Mouse (Mus musculus): Measurements from ENCODE around the gene Tor1aip2. TPM values are rescaled to one million over a fixed set of nuclear protein-coding genes. Genes with fewer than 3 reads are reported as not detected.

The Tor1aip2 gene
- polyA plus RNA-seq, 1 experiment from 2014 or later = 111 TPM

DNA sequence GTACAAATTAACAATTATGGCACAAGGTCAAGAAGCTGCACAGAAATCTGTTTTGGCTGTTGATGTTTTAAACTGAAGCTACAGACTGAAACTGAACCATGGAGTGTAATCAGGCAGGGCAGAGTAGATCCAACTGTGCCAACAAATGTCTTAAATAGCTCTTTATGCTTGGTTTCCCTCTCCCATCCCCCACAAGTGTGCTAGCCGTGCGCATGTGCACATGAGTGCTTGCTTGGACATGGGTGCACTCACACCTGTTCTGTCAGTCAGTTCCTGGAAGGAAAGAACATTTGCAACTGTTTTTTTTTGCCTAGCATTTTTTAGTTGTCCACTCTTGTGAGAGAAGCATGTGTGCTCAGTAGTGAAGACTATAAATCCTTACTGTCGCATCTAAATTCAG is 11.5 kb downstream of the Tor1aip2 start:
- Histone ChIP-seq H3K27me3 (replicated peaks; ENCODE audit: low read depth, poor library complexity, severe bottlenecking) (no peaks in the 10 kb centered on the region), H3K4me3 (no peak overlapping the region), H3K27ac (replicated peaks) (no peak overlapping the region), H3K9me3 (no peaks in the 10 kb centered on the region), H3K4me1 (peaks cover 13% of the 10 kb centered on the region), H3K36me3 (replicated peaks) (peaks cover 91% of the 10 kb centered on the region)
- WGBS = 88% methylated on average over 3 of the region's 3 CpGs
- DNase-seq (ENCODE audit: low spot score) = no peak

DNA sequence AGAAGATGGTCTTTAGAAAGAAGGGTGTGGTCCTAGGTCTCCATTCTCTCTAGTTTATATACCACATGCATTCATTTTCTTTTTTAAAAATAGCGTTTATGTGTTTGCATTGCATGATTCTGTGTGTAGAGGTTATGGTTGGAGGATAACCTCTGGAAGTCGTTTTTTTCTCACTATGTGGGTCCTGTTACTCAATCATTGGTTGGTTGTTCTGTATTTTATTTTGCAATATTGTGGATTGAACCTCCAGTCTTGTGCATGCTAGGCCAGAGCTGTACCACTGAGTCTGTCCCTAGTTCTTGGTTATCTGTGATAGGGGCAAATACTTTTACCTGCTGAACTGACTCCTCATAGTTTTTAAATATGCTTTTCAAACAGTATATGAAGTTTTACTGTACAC is 23.0 kb downstream of the Tor1aip2 start:
- Histone ChIP-seq H3K4me1 (no peaks in the 10 kb centered on the region), H3K36me3 (replicated peaks) (peaks cover 82% of the 10 kb centered on the region), H3K27ac (replicated peaks) (no peak overlapping the region), H3K27me3 (replicated peaks; ENCODE audit: low read depth, poor library complexity, severe bottlenecking) (no peaks in the 10 kb centered on the region), H3K4me3 (no peak overlapping the region), H3K9me3 (no peaks in the 10 kb centered on the region)
- DNase-seq (ENCODE audit: low spot score) = no peak
- WGBS = 82% methylated on average over 2 of the region's 2 CpGs

DNA sequence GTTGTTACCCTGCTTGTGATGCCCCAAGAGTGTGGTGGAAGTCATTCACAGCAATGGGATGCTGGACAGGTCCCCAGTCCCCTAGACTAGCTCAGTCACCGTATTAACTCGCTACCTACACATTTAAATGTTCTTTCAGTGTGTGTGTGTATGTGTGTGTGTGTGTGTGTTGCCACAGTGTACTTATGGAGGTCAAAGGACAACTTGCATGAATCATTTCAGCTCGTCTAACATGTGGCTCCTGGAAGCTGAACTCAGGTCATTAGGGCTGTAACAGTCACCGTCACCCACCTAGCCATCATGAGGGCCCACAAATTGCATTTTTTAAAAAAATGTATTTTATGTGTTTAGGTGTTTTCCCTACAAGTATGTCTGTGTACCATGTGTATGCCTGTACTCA is 27.0 kb downstream of the Tor1aip2 start:
- 88% methylated on average over 4 of the region's 4 CpGs for WGBS
- Histone ChIP-seq H3K36me3 (replicated peaks) (peaks cover 85% of the 10 kb centered on the region), H3K9me3 (no peaks in the 10 kb centered on the region), H3K27ac (replicated peaks) (no peak overlapping the region), H3K27me3 (replicated peaks; ENCODE audit: low read depth, poor library complexity, severe bottlenecking) (no peaks in the 10 kb centered on the region), H3K4me3 (no peak overlapping the region), H3K4me1 (no peaks in the 10 kb centered on the region)
- no peak for DNase-seq (ENCODE audit: low spot score)

DNA sequence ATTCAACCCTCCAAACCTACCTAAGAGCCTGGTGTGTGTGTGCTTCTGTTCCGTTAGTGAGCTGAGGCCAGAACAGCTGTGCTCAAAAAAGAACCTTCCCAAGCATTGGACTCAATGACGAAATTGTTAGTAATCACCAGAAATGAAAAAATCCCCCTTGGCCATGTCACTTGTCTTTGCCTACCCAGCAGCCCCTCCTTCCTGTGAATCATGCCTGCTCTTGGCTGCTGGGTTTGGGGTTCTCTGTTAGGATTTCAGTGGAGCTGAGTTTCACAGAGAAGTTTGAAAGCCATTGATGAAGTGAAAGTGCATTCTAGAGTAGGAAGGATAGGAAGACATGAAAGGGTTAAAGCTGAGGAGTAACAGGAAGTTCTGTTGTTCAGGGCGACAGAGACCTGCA is 30.9 kb downstream of the Tor1aip2 start:
- WGBS = 64% methylated on average over 3 of the region's 3 CpGs
- H3K27me3 ChIP-seq (replicated peaks; ENCODE audit: low read depth, poor library complexity, severe bottlenecking) = no peaks in the 10 kb centered on the region
- H3K4me1 ChIP-seq = no peaks in the 10 kb centered on the region
- no peak overlapping the region for H3K27ac ChIP-seq (replicated peaks)
- no peak overlapping the region for H3K4me3 ChIP-seq
- H3K9me3 ChIP-seq = no peaks in the 10 kb centered on the region
- H3K36me3 ChIP-seq (replicated peaks) = peaks cover 67% of the 10 kb centered on the region
- DNase-seq (ENCODE audit: low spot score) = no peak

DNA sequence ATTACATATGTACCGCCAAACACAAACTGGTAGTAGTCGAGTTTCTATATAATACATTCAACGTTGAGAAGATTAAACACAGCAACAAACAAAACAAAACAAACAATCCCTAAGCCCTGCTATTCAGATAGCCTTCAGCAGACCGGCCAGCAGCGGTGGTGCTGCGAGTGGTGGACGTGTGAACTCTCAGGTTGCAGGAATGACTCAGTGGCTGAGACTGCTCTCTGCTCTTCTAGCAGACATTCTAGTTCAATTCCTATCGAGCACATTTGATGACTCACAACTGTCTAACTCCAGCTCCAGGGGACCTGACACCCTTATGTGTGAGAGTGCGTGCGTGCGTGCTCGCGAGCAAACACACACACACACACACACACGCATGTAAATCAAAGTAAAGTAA is 34.9 kb downstream of the Tor1aip2 start:
- peaks cover 22% of the 10 kb centered on the region for H3K4me1 ChIP-seq
- H3K27ac ChIP-seq (replicated peaks) = no peak overlapping the region
- no peak overlapping the region for H3K4me3 ChIP-seq
- WGBS = 92% methylated on average over 14 of the region's 14 CpGs
- H3K27me3 ChIP-seq (replicated peaks; ENCODE audit: low read depth, poor library complexity, severe bottlenecking) = no peaks in the 10 kb centered on the region
- peaks cover 29% of the 10 kb centered on the region for H3K36me3 ChIP-seq (replicated peaks)
- H3K9me3 ChIP-seq = no peaks in the 10 kb centered on the region
- no peak for DNase-seq (ENCODE audit: low spot score)

DNA sequence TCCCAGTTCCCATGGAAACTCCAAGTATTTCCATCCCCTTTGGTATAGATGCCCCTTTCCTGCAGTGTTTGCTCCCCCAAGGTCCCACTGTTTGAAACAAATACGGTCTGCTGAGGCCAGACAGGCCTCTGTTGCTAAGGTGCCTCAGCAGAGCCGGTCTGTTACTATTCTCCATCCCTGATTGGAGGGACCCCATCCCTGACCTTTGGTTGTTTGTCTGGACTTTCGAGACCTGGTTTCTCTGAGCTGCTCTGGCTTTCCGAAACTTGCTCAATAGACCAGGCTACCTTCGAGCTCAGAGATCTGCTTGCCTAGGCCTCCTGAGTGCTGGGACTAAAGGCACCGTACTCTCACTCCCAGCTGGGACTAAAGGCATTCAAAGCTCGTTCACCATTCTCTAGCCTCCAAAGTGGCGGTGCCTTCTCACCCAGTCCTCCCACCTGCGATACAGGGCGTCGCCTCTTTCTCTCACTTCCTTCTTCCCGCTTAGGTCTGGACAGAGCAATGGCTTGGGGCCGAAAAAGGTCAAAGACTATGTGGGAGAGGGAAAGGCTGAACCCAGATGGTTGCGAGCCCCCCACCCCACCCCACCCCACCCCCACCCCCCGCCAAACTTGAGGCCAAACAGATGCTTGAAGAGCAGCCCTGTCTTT is 38.1 kb downstream of the Tor1aip2 start:
- Histone ChIP-seq H3K36me3 (replicated peaks) (peaks cover 6% of the 10 kb centered on the region; the same call in 1 of the 2 replicates), H3K27me3 (replicated peaks; ENCODE audit: low read depth, poor library complexity, severe bottlenecking) (no peaks in the 10 kb centered on the region), H3K9me3 (no peaks in the 10 kb centered on the region), H3K27ac (replicated peaks) (peak overlapping the region; percentile 24), H3K4me3 (no peak overlapping the region), H3K4me1 (peaks cover 37% of the 10 kb centered on the region)
- no peak for DNase-seq (ENCODE audit: low spot score)
- WGBS = 57% methylated on average over 15 of the region's 15 CpGs

DNA sequence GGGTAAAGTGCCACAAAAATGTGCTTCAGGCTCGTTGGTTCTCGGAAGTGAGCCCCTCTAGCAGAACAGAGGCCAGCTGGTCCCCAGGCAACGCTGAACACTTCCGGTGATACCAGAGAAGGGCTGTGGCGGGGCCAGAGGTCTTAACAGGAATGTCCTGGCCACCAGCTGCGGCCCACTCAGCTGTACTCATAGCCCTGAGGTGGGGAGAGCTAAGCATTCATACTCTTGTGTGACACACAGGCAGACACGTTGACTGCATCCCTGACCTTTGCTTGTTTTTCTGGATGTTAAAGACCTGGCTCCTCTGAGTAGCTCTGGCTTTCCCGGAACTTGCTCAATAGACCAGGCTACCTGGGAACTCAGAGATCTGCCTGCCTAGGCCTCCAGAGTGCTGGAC is 39.4 kb downstream of the Tor1aip2 start:
- peak; percentile 76 for DNase-seq (ENCODE audit: low spot score)
- no peaks in the 10 kb centered on the region for H3K36me3 ChIP-seq (replicated peaks)
- H3K27ac ChIP-seq (replicated peaks) = peak overlapping the region; percentile 66
- H3K4me1 ChIP-seq = peaks cover 45% of the 10 kb centered on the region
- WGBS = 40% methylated on average over 8 of the region's 8 CpGs
- H3K4me3 ChIP-seq = no peak overlapping the region
- no peaks in the 10 kb centered on the region for H3K9me3 ChIP-seq
- peaks cover 5% of the 10 kb centered on the region; the same call in 1 of the 2 replicates for H3K27me3 ChIP-seq (replicated peaks; ENCODE audit: low read depth, poor library complexity, severe bottlenecking)

DNA sequence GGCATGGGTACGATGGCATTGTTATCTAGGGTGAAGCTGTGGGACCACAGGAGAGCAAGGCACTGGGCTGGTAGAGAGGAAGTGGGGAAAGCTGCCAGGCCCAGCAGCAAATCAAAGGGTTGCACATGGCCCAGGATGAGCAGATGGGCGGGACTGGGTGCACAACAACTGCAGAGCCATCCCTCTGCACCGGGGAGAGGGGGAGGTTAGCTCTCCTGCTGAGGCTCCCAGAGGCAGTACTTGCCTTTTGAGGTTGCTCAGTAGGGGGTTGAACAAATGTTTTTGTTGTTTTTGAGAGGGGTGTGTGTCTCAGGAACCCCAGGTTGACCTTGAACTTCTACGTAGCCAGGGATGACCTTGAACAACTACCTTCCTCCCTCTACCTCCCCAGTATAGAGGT is 41.3 kb downstream of the Tor1aip2 start:
- no peak for DNase-seq (ENCODE audit: low spot score)
- no peaks in the 10 kb centered on the region for H3K9me3 ChIP-seq
- 62% methylated on average over 4 of the region's 4 CpGs for WGBS
- H3K27me3 ChIP-seq (replicated peaks; ENCODE audit: low read depth, poor library complexity, severe bottlenecking) = peaks cover 5% of the 10 kb centered on the region; the same call in 1 of the 2 replicates
- H3K4me3 ChIP-seq = no peak overlapping the region
- H3K4me1 ChIP-seq = peaks cover 45% of the 10 kb centered on the region
- H3K36me3 ChIP-seq (replicated peaks) = no peaks in the 10 kb centered on the region
- H3K27ac ChIP-seq (replicated peaks) = no peak overlapping the region

DNA sequence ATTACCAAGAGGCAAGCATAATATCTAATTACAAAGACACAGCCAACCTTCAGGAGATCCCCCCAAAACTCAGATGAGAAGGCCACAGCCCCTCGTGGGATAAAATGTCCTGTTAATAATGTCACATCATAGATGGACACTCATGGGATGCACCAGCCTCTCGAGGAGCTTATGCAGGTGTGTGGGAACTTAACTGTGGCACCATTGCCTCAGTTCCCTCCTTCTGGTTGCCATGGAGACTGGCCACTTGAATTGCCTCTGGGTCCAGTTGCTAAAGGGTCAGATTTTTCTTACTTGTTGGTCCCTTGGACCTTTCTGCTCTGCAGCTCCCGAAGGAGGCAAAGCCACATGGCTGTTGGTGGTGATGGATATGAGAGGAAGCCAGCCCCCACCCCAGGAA is 42.5 kb downstream of the Tor1aip2 start:
- no peaks in the 10 kb centered on the region for H3K36me3 ChIP-seq (replicated peaks)
- 64% methylated on average over 3 of the region's 3 CpGs for WGBS
- H3K4me3 ChIP-seq = no peak overlapping the region
- H3K27ac ChIP-seq (replicated peaks) = no peak overlapping the region
- H3K4me1 ChIP-seq = peaks cover 45% of the 10 kb centered on the region
- peaks cover 5% of the 10 kb centered on the region; the same call in 1 of the 2 replicates for H3K27me3 ChIP-seq (replicated peaks; ENCODE audit: low read depth, poor library complexity, severe bottlenecking)
- peak; percentile 32 for DNase-seq (ENCODE audit: low spot score)
- no peaks in the 10 kb centered on the region for H3K9me3 ChIP-seq

DNA sequence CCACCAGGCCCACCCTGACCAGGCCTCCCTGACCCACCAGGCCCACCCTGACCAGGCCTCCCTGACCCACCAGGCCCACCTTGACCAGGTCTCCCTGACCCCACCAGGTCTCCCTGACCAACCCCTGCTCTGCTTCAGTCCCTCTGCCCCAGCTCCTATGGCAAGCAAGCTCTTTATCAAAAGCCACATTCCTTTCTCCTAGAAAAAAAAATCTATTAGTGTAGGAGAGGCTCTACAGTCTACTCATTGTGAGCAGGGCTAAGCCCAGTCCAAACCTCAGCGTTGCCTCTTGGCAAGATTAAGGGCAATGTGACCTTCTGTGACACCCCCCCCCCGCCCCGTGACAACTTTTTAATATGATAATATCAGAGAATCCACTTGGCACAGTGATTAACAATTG is 49.4 kb downstream of the Tor1aip2 start:
- WGBS = 77% methylated on average over 3 of the region's 3 CpGs
- no peak overlapping the region for H3K27ac ChIP-seq (replicated peaks)
- no peaks in the 10 kb centered on the region for H3K36me3 ChIP-seq (replicated peaks)

DNA sequence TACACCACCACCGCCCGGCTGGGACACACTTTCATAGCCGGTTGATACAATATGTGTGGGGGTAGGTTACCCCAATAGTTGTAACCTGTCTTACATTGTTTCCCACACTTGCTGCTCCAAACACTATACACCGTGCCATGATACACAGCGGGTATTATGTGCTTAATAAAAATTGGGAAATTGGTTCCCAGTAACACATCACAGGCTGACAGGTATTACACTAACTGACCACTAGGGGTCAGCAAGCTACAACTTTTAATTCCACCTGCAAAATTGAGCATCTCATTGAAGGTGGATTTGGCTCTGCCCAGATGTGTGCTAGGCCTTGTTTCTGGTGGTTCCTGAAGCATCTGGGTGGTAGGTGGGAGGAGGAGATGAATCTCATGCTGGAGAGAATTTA is 50.6 kb downstream of the Tor1aip2 start:
- peak; percentile 32 for DNase-seq (ENCODE audit: low spot score)
- Histone ChIP-seq H3K27me3 (replicated peaks; ENCODE audit: low read depth, poor library complexity, severe bottlenecking) (no peaks in the 10 kb centered on the region), H3K4me3 (no peak overlapping the region), H3K36me3 (replicated peaks) (no peaks in the 10 kb centered on the region), H3K4me1 (peaks cover 14% of the 10 kb centered on the region), H3K27ac (replicated peaks) (no peak overlapping the region), H3K9me3 (no peaks in the 10 kb centered on the region)
- WGBS = 59% methylated on average over 5 of the region's 5 CpGs

More for the DNA sequence above, 49.4 kb downstream of the Tor1aip2 start:
- Histone ChIP-seq H3K4me3 (no peak overlapping the region), H3K27me3 (replicated peaks; ENCODE audit: low read depth, poor library complexity, severe bottlenecking) (no peaks in the 10 kb centered on the region), H3K9me3 (no peaks in the 10 kb centered on the region), H3K4me1 (peaks cover 5% of the 10 kb centered on the region; the same call in 1 of the 2 replicates)
- no peak for DNase-seq (ENCODE audit: low spot score)

DNA sequence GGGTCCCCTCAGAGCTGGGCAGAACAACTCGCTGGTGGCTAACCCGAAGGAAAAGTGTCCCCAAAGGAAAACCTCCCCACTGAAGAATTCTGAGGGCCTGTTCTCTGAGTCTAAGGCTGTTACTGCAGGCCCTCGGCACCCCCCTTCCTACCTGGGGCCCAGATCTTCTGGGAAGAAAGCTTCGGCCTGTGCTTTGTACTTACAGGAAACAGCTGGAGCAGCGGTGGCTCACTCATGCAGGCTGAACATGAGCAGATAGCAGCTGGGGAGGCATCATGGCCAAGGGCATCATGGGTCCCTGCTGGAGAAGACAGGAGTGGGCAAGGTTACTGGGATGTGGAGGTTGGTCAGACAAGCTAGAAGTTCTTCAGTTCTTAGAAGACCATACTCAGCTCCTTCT is 52.4 kb downstream of the Tor1aip2 start:
- Histone ChIP-seq H3K4me3 (no peak overlapping the region), H3K27ac (replicated peaks) (no peak overlapping the region), H3K9me3 (no peaks in the 10 kb centered on the region), H3K36me3 (replicated peaks) (no peaks in the 10 kb centered on the region), H3K27me3 (replicated peaks; ENCODE audit: low read depth, poor library complexity, severe bottlenecking) (no peaks in the 10 kb centered on the region), H3K4me1 (peaks cover 20% of the 10 kb centered on the region)
- WGBS = 79% methylated on average over 5 of the region's 5 CpGs
- no peak for DNase-seq (ENCODE audit: low spot score)

DNA sequence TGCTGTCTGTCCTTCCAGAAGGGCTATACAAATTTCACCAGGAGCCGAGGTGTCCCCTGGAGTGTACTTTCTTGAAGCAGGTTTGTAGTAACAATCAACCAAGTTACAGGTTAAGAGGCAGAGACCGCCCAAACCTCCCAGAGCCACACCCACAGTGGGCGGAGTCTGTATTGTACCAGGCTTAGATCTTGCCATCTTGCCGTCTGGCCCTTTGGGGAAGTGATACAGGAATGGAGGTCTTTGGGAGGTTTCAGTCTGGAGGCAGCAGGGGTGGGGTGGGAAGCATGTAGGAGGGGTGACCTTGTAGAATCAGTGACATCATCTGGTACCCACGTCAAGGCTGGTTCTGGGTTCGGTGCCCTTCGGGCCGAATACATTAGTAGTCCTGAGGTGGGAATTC is 54.4 kb downstream of the Tor1aip2 start:
- 74% methylated on average over 8 of the region's 8 CpGs for WGBS
- H3K4me3 ChIP-seq = no peak overlapping the region
- H3K27ac ChIP-seq (replicated peaks) = no peak overlapping the region
- no peak for DNase-seq (ENCODE audit: low spot score)
- H3K27me3 ChIP-seq (replicated peaks; ENCODE audit: low read depth, poor library complexity, severe bottlenecking) = no peaks in the 10 kb centered on the region
- no peaks in the 10 kb centered on the region for H3K9me3 ChIP-seq
- H3K36me3 ChIP-seq (replicated peaks) = no peaks in the 10 kb centered on the region
- peaks cover 15% of the 10 kb centered on the region for H3K4me1 ChIP-seq
